Mouse (Mus musculus): Measurements from ENCODE around the gene Abca3. TPM values are rescaled to one million over a fixed set of nuclear protein-coding genes. Genes with fewer than 3 reads are reported as not detected.

Gene Abca3
- polyA plus RNA-seq, 1 experiment: 32.6 TPM

- Histone ChIP-seq H3K4me1 (ENCODE audit: control insufficient read depth, insufficient read depth, insufficient read length) (peaks cover 4% of the 10 kb centered on the region; the same call in 1 of the 2 replicates), H3K36me3 (ENCODE audit: control insufficient read depth, insufficient read depth, low read length) (peaks cover 3% of the 10 kb centered on the region), H3K27ac (ENCODE audit: insufficient read depth, low read length) (no peak overlapping the region), H3K4me3 (ENCODE audit: extremely low read depth, insufficient read depth, insufficient read length) (no peak overlapping the region), H3K27me3 (ENCODE audit: control insufficient read depth, insufficient read depth, low read length) (no peaks in the 10 kb centered on the region)
- DNase-seq (ENCODE audit: low read depth in 1 of 2, low spot score in 2 of 2): no peak
- TF ChIP-seq POLR2A (IDR thresholded peaks at IDR 0.05; ENCODE audit: low read depth, low read length) (no peak), CTCF (IDR thresholded peaks at IDR 0.05; ENCODE audit: extremely low read depth, insufficient read depth, insufficient read length, insufficient replicate concordance) (no peak)
- 94% methylated on average over 14 of the region's 14 CpGs for WGBS
Observed at GRCm38 (mm10) chr17:24429201-24429983, 77.6 kb downstream of the Abca3 start.

- DNase-seq (ENCODE audit: low read depth in 1 of 2, low spot score in 2 of 2): peak in 1 of 2 experiments; percentile 29
- no peak overlapping the region for H3K27ac ChIP-seq (ENCODE audit: insufficient read depth, low read length)
- peaks cover 15% of the 10 kb centered on the region for H3K36me3 ChIP-seq (ENCODE audit: control insufficient read depth, insufficient read depth, low read length)
- no peaks in the 10 kb centered on the region for H3K27me3 ChIP-seq (ENCODE audit: control insufficient read depth, insufficient read depth, low read length)
- no peaks in the 10 kb centered on the region for H3K4me1 ChIP-seq (ENCODE audit: control insufficient read depth, insufficient read depth, insufficient read length)
- peak; percentile 39; the same call in 1 of the 2 replicates for TF ChIP-seq CTCF (IDR thresholded peaks at IDR 0.05; ENCODE audit: extremely low read depth, insufficient read depth, insufficient read length, insufficient replicate concordance)
- TF ChIP-seq POLR2A (IDR thresholded peaks at IDR 0.05; ENCODE audit: low read depth, low read length): no peak
- H3K4me3 ChIP-seq (ENCODE audit: extremely low read depth, insufficient read depth, insufficient read length): no peak overlapping the region
- 85% methylated on average over 5 of the region's 5 CpGs for WGBS
Observed at GRCm38 (mm10) chr17:24437016-24437415, 85.3 kb downstream of the Abca3 start.

- WGBS: 96% methylated on average over 8 of the region's 8 CpGs
- Histone ChIP-seq H3K27ac (ENCODE audit: insufficient read depth, low read length) (no peak overlapping the region), H3K36me3 (ENCODE audit: control insufficient read depth, insufficient read depth, low read length) (peaks cover 29% of the 10 kb centered on the region), H3K27me3 (ENCODE audit: control insufficient read depth, insufficient read depth, low read length) (no peaks in the 10 kb centered on the region), H3K4me3 (ENCODE audit: extremely low read depth, insufficient read depth, insufficient read length) (no peak overlapping the region), H3K4me1 (ENCODE audit: control insufficient read depth, insufficient read depth, insufficient read length) (no peaks in the 10 kb centered on the region)
- TF ChIP-seq CTCF (IDR thresholded peaks at IDR 0.05; ENCODE audit: extremely low read depth, insufficient read depth, insufficient read length, insufficient replicate concordance) (no peak), POLR2A (IDR thresholded peaks at IDR 0.05; ENCODE audit: low read depth, low read length) (no peak)
- no peak for DNase-seq (ENCODE audit: low read depth in 1 of 2, low spot score in 2 of 2)
Observed at GRCm38 (mm10) chr17:24440377-24440776, 88.6 kb downstream of the Abca3 start.

GRCm38 (mm10) chr17:24441148-24441547, 89.4 kb downstream of the Abca3 start:
- Histone ChIP-seq H3K4me3 (ENCODE audit: extremely low read depth, insufficient read depth, insufficient read length) (no peak overlapping the region), H3K36me3 (ENCODE audit: control insufficient read depth, insufficient read depth, low read length) (peaks cover 36% of the 10 kb centered on the region), H3K27me3 (ENCODE audit: control insufficient read depth, insufficient read depth, low read length) (no peaks in the 10 kb centered on the region), H3K27ac (ENCODE audit: insufficient read depth, low read length) (no peak overlapping the region), H3K4me1 (ENCODE audit: control insufficient read depth, insufficient read depth, insufficient read length) (no peaks in the 10 kb centered on the region)
- TF ChIP-seq CTCF (IDR thresholded peaks at IDR 0.05; ENCODE audit: extremely low read depth, insufficient read depth, insufficient read length, insufficient replicate concordance) (no peak), POLR2A (IDR thresholded peaks at IDR 0.05; ENCODE audit: low read depth, low read length) (no peak)
- no peak for DNase-seq (ENCODE audit: low read depth in 1 of 2, low spot score in 2 of 2)
- WGBS: 66% methylated on average over 2 of the region's 2 CpGs

GRCm38 (mm10) chr17:24442107-24442506, 90.4 kb downstream of the Abca3 start:
- Histone ChIP-seq H3K4me1 (ENCODE audit: control insufficient read depth, insufficient read depth, insufficient read length) (no peaks in the 10 kb centered on the region), H3K27ac (ENCODE audit: insufficient read depth, low read length) (no peak overlapping the region), H3K4me3 (ENCODE audit: extremely low read depth, insufficient read depth, insufficient read length) (no peak overlapping the region), H3K36me3 (ENCODE audit: control insufficient read depth, insufficient read depth, low read length) (peaks cover 45% of the 10 kb centered on the region), H3K27me3 (ENCODE audit: control insufficient read depth, insufficient read depth, low read length) (no peaks in the 10 kb centered on the region)
- 96% methylated on average over 14 of the region's 14 CpGs for WGBS
- TF ChIP-seq POLR2A (IDR thresholded peaks at IDR 0.05; ENCODE audit: low read depth, low read length) (no peak), CTCF (IDR thresholded peaks at IDR 0.05; ENCODE audit: extremely low read depth, insufficient read depth, insufficient read length, insufficient replicate concordance) (no peak)
- no peak for DNase-seq (ENCODE audit: low read depth in 1 of 2, low spot score in 2 of 2)

GRCm38 (mm10) chr17:24442632-24443155, 90.9 kb downstream of the Abca3 start, which contains the start of gene Dnase1l2:
TSS of gene Dnase1l2 (minus strand) at chr17:24443105.
- H3K27ac ChIP-seq (ENCODE audit: insufficient read depth, low read length): no peak within 1 kb of the TSS
- no peak within 1 kb of the TSS for H3K4me3 ChIP-seq (ENCODE audit: extremely low read depth, insufficient read depth, insufficient read length)
- TF ChIP-seq POLR2A (IDR thresholded peaks at IDR 0.05; ENCODE audit: low read depth, low read length) (no peak), CTCF (IDR thresholded peaks at IDR 0.05; ENCODE audit: extremely low read depth, insufficient read depth, insufficient read length, insufficient replicate concordance) (no peak)
- H3K36me3 ChIP-seq (ENCODE audit: control insufficient read depth, insufficient read depth, low read length): peaks cover 48% of the 10 kb centered on the region
- DNase-seq (ENCODE audit: low read depth in 1 of 2, low spot score in 2 of 2): no peak
- H3K4me1 ChIP-seq (ENCODE audit: control insufficient read depth, insufficient read depth, insufficient read length): no peaks in the 10 kb centered on the region
- 81% methylated on average over 7 of the region's 7 CpGs for WGBS
- H3K27me3 ChIP-seq (ENCODE audit: control insufficient read depth, insufficient read depth, low read length): no peaks in the 10 kb centered on the region

GRCm38 (mm10) chr17:24443409-24443808, 91.7 kb downstream of the Abca3 start:
- no peak for DNase-seq (ENCODE audit: low read depth in 1 of 2, low spot score in 2 of 2)
- no peak overlapping the region for H3K4me3 ChIP-seq (ENCODE audit: extremely low read depth, insufficient read depth, insufficient read length)
- 87% methylated on average over 4 of the region's 4 CpGs for WGBS
- H3K4me1 ChIP-seq (ENCODE audit: control insufficient read depth, insufficient read depth, insufficient read length): no peaks in the 10 kb centered on the region
- H3K27me3 ChIP-seq (ENCODE audit: control insufficient read depth, insufficient read depth, low read length): no peaks in the 10 kb centered on the region
- H3K27ac ChIP-seq (ENCODE audit: insufficient read depth, low read length): no peak overlapping the region
- H3K36me3 ChIP-seq (ENCODE audit: control insufficient read depth, insufficient read depth, low read length): peaks cover 52% of the 10 kb centered on the region
- no peak for TF ChIP-seq CTCF (IDR thresholded peaks at IDR 0.05; ENCODE audit: extremely low read depth, insufficient read depth, insufficient read length, insufficient replicate concordance)
- no peak for TF ChIP-seq POLR2A (IDR thresholded peaks at IDR 0.05; ENCODE audit: low read depth, low read length)
